Mouse (Mus musculus): ENCODE measurements around the gene Bloc1s4. TPM values are rescaled to one million over a fixed set of nuclear protein-coding genes. Genes with fewer than 3 reads are reported as not detected.

Bloc1s4 gene
- polyA plus RNA-seq, 1 experiment from 2014 or later: 23.8 TPM

- no peak overlapping the region for H3K4me2 ChIP-seq
- no peaks in the 10 kb centered on the region for H3K9me3 ChIP-seq
- no peak overlapping the region for H3K4me3 ChIP-seq
- no peaks in the 10 kb centered on the region for H3K4me1 ChIP-seq
- H3K36me3 ChIP-seq: no peaks in the 10 kb centered on the region
- ATAC-seq (ENCODE audit: borderline replicate concordance, extremely low read depth, low FRiP score, low TSS enrichment): no peak
- H3K9ac ChIP-seq: no peak overlapping the region
- peaks cover 57% of the 10 kb centered on the region for H3K27me3 ChIP-seq
- H3K27ac ChIP-seq: no peak overlapping the region
- WGBS: 36% methylated on average over 12 of the region's 12 CpGs
These were observed 22.6 kb downstream of the Bloc1s4 start for GRCm38 (mm10) chr5:36725861-36726260.

GRCm38 (mm10) chr5:36724274-36724673, 24.2 kb downstream of the Bloc1s4 start:
- Histone ChIP-seq H3K9ac (no peak overlapping the region), H3K27ac (no peak overlapping the region), H3K27me3 (peaks cover 68% of the 10 kb centered on the region), H3K4me1 (no peaks in the 10 kb centered on the region), H3K9me3 (no peaks in the 10 kb centered on the region), H3K36me3 (no peaks in the 10 kb centered on the region), H3K4me3 (no peak overlapping the region), H3K4me2 (no peak overlapping the region)
- WGBS: 50% methylated on average over 7 of the region's 7 CpGs
- ATAC-seq (ENCODE audit: borderline replicate concordance, extremely low read depth, low FRiP score, low TSS enrichment): no peak

- 70% methylated on average over 9 of the region's 9 CpGs for WGBS
- no peaks in the 10 kb centered on the region for H3K4me1 ChIP-seq
- H3K4me3 ChIP-seq: no peak overlapping the region
- no peaks in the 10 kb centered on the region for H3K9me3 ChIP-seq
- H3K27me3 ChIP-seq: peaks cover 68% of the 10 kb centered on the region
- no peak overlapping the region for H3K9ac ChIP-seq
- no peak overlapping the region for H3K4me2 ChIP-seq
- ATAC-seq (ENCODE audit: borderline replicate concordance, extremely low read depth, low FRiP score, low TSS enrichment): no peak
- no peaks in the 10 kb centered on the region for H3K36me3 ChIP-seq
- no peak overlapping the region for H3K27ac ChIP-seq
These were observed 25.1 kb downstream of the Bloc1s4 start for GRCm38 (mm10) chr5:36723356-36723755.

- WGBS: 50% methylated on average over 6 of the region's 6 CpGs
- no peak overlapping the region for H3K27ac ChIP-seq
- H3K4me2 ChIP-seq: no peak overlapping the region
These were observed 26.0 kb downstream of the Bloc1s4 start for GRCm38 (mm10) chr5:36722415-36722856.

GRCm38 (mm10) chr5:36720710-36721375, 27.6 kb downstream of the Bloc1s4 start:
- peaks cover 68% of the 10 kb centered on the region for H3K27me3 ChIP-seq
- no peaks in the 10 kb centered on the region for H3K4me1 ChIP-seq
- H3K4me3 ChIP-seq: no peak overlapping the region
- WGBS: 55% methylated on average over 5 of the region's 5 CpGs
- no peaks in the 10 kb centered on the region for H3K36me3 ChIP-seq
- H3K9ac ChIP-seq: no peak overlapping the region
- no peak for ATAC-seq (ENCODE audit: borderline replicate concordance, extremely low read depth, low FRiP score, low TSS enrichment)
- no peak overlapping the region for H3K4me2 ChIP-seq
- no peak overlapping the region for H3K27ac ChIP-seq
- H3K9me3 ChIP-seq: no peaks in the 10 kb centered on the region

More at GRCm38 (mm10) chr5:36722415-36722856, 26.0 kb downstream of the Bloc1s4 start:
- no peaks in the 10 kb centered on the region for H3K4me1 ChIP-seq
- no peak overlapping the region for H3K9ac ChIP-seq
- peaks cover 68% of the 10 kb centered on the region for H3K27me3 ChIP-seq
- H3K4me3 ChIP-seq: no peak overlapping the region
- ATAC-seq (ENCODE audit: borderline replicate concordance, extremely low read depth, low FRiP score, low TSS enrichment): no peak
- H3K36me3 ChIP-seq: no peaks in the 10 kb centered on the region
- H3K9me3 ChIP-seq: no peaks in the 10 kb centered on the region

- no peak for ATAC-seq (ENCODE audit: borderline replicate concordance, extremely low read depth, low FRiP score, low TSS enrichment)
- Histone ChIP-seq H3K4me1 (no peaks in the 10 kb centered on the region), H3K36me3 (no peaks in the 10 kb centered on the region), H3K9me3 (no peaks in the 10 kb centered on the region), H3K9ac (no peak overlapping the region), H3K4me3 (no peak overlapping the region), H3K4me2 (no peak overlapping the region), H3K27ac (no peak overlapping the region), H3K27me3 (peaks cover 73% of the 10 kb centered on the region)
- WGBS: 85% methylated on average over 5 of the region's 5 CpGs
These were observed 28.2 kb downstream of the Bloc1s4 start for GRCm38 (mm10) chr5:36720219-36720618.

GRCm38 (mm10) chr5:36719601-36720000, 28.8 kb downstream of the Bloc1s4 start:
- H3K27me3 ChIP-seq: peaks cover 79% of the 10 kb centered on the region
- H3K4me3 ChIP-seq: no peak overlapping the region
- ATAC-seq (ENCODE audit: borderline replicate concordance, extremely low read depth, low FRiP score, low TSS enrichment): no peak
- H3K4me2 ChIP-seq: no peak overlapping the region
- WGBS: 84% methylated on average over 3 of the region's 3 CpGs
- H3K9me3 ChIP-seq: no peaks in the 10 kb centered on the region
- no peak overlapping the region for H3K27ac ChIP-seq
- no peaks in the 10 kb centered on the region for H3K36me3 ChIP-seq
- no peak overlapping the region for H3K9ac ChIP-seq
- H3K4me1 ChIP-seq: no peaks in the 10 kb centered on the region

GRCm38 (mm10) chr5:36719135-36719534, 29.3 kb downstream of the Bloc1s4 start:
- ATAC-seq (ENCODE audit: borderline replicate concordance, extremely low read depth, low FRiP score, low TSS enrichment): no peak
- Histone ChIP-seq H3K4me3 (no peak overlapping the region), H3K9me3 (no peaks in the 10 kb centered on the region), H3K9ac (no peak overlapping the region), H3K36me3 (no peaks in the 10 kb centered on the region), H3K27me3 (peaks cover 81% of the 10 kb centered on the region), H3K4me1 (no peaks in the 10 kb centered on the region), H3K27ac (no peak overlapping the region), H3K4me2 (no peak overlapping the region)
- WGBS: 69% methylated on average over 5 of the region's 5 CpGs

GRCm38 (mm10) chr5:36717889-36718288, 30.6 kb downstream of the Bloc1s4 start:
- Histone ChIP-seq H3K4me2 (no peak overlapping the region), H3K9me3 (no peaks in the 10 kb centered on the region), H3K27me3 (peaks cover 79% of the 10 kb centered on the region), H3K4me1 (peaks cover 5% of the 10 kb centered on the region), H3K27ac (no peak overlapping the region), H3K36me3 (no peaks in the 10 kb centered on the region), H3K4me3 (no peak overlapping the region), H3K9ac (no peak overlapping the region)
- ATAC-seq (ENCODE audit: borderline replicate concordance, extremely low read depth, low FRiP score, low TSS enrichment): no peak
- 62% methylated on average over 3 of the region's 3 CpGs for WGBS

- WGBS: 45% methylated on average over 2 of the region's 2 CpGs
- H3K4me1 ChIP-seq: peaks cover 13% of the 10 kb centered on the region
- H3K9ac ChIP-seq: no peak overlapping the region
- H3K9me3 ChIP-seq: no peaks in the 10 kb centered on the region
- no peak overlapping the region for H3K4me2 ChIP-seq
- H3K4me3 ChIP-seq: no peak overlapping the region
- no peak for ATAC-seq (ENCODE audit: borderline replicate concordance, extremely low read depth, low FRiP score, low TSS enrichment)
- peaks cover 84% of the 10 kb centered on the region for H3K27me3 ChIP-seq
- no peaks in the 10 kb centered on the region for H3K36me3 ChIP-seq
- H3K27ac ChIP-seq: no peak overlapping the region
These were observed 31.6 kb downstream of the Bloc1s4 start for GRCm38 (mm10) chr5:36716816-36717215.

GRCm38 (mm10) chr5:36714832-36715231, 33.6 kb downstream of the Bloc1s4 start:
- no peak overlapping the region for H3K9ac ChIP-seq
- no peak overlapping the region for H3K4me3 ChIP-seq
- no peaks in the 10 kb centered on the region for H3K9me3 ChIP-seq
- H3K4me2 ChIP-seq: no peak overlapping the region
- peaks cover 13% of the 10 kb centered on the region for H3K4me1 ChIP-seq
- peaks cover 85% of the 10 kb centered on the region for H3K27me3 ChIP-seq
- H3K27ac ChIP-seq: no peak overlapping the region
- no peaks in the 10 kb centered on the region for H3K36me3 ChIP-seq
- WGBS: 60% methylated on average over 3 of the region's 3 CpGs
- no peak for ATAC-seq (ENCODE audit: borderline replicate concordance, extremely low read depth, low FRiP score, low TSS enrichment)

- Histone ChIP-seq H3K9me3 (no peaks in the 10 kb centered on the region), H3K9ac (no peak overlapping the region), H3K4me2 (no peak overlapping the region), H3K27ac (no peak overlapping the region), H3K4me3 (no peak overlapping the region), H3K4me1 (peaks cover 13% of the 10 kb centered on the region), H3K27me3 (peaks cover 82% of the 10 kb centered on the region), H3K36me3 (no peaks in the 10 kb centered on the region)
- WGBS: 55% methylated on average over 6 of the region's 6 CpGs
- peak; percentile 36; the same call in 1 of the 2 replicates for ATAC-seq (ENCODE audit: borderline replicate concordance, extremely low read depth, low FRiP score, low TSS enrichment)
These were observed 34.8 kb downstream of the Bloc1s4 start for GRCm38 (mm10) chr5:36713693-36714092.
